Mouse (Mus musculus) CD4-positive helper T cell, adult 2 months (primary cell): ENCODE measurements around the gene Shbg.
A peak's percentile ranks its signal among the peaks of the same experiment; 100 is the strongest.
"Not testable (repeated sequence)": the region's sequence is repeated elsewhere in the genome, so short reads cannot be mapped to it uniquely, and the experiment has no call there.

Experiments
- DNase-seq: peaks from one replicate; pipeline ENCODE4 v3.0.0-alpha.2; 2012; ENCODE audit warnings: low read depth, missing footprints, low spot score

Gene Shbg

DNA sequence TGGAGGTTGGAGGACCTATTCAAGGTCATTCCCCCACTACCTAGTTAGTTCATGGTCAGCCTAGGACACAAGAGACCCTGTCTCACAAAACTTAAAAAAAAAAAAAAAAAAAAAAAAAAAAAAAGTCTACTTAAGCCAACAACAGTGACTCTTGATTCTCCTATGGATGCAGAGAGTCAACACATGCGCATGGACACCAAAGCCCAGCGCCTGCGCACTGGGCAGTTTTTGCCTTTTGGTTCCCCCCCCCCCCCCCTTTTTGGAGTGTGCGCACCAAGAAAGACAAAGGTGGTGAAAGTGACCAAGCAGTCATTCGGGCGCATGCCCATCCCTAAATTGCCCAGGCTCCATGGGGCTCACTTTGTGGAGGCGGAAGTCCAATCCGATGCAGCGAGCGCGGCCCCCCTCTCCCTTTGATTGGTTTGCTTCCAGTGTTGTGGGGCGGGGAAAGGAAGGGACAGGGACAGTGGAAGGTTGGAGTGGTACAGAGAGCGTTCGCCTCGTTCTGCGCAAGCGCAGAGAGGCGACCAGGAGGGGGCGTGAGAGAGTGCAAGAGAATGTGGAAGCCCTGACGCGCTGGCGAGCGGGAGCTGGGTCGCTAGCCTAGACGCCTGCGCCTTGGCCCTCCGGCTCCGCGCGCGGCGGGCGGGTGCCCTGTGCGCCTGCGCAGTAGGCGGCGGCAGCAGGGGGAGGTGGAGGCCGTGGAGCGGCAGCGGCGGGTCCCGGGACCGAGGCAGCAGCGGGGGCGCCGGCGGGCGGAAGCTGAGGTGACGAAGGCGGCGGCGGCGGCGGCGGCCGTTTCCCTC lies 14.8 kb upstream of the Shbg start, which contains the start of gene Fxr2:
Fxr2 (plus strand) TSS at position 707 of the 806 bp plus-strand sequence.
- peak; percentile 100 for DNase-seq

DNA sequence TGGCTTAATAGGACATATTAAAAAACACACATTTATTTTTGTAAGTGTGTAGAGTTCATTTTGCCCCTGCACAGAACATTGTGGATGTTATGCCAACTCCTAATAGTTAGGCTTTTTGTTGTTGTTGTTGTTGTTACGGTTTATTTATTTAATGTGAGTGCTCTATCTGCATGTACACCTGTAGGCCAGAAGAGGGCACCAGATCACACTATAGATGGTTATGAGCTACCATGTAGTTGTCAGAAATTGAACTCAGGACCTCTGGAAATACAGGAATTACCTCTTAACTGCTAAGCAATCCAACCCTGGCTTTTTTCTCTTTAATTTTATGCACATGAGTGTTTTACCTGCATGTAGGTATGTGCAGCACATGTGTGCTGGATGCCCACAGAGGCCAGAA lies 12.1 kb upstream of the Shbg start:
- peak; percentile 62 for DNase-seq

DNA sequence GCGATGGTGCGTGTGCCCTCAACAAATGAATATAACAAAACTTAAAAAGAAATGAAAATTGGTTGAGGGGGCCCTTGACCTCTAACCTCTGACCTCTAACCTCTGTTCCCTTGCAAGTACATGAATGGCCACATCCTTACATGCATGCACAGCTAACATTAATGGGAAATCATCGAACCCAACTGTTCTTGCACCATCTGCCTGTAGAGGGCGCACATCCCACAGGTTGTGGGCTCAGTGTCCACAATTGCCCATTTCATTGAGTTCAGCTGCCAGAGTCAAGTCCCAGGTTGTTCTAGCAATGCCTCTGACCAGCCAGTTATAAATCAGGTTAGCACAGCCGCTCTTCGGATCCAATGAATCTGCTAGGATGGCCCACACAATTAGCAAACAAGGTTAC lies 10.6 kb upstream of the Shbg start:
- DNase-seq = peak; percentile 81

DNA sequence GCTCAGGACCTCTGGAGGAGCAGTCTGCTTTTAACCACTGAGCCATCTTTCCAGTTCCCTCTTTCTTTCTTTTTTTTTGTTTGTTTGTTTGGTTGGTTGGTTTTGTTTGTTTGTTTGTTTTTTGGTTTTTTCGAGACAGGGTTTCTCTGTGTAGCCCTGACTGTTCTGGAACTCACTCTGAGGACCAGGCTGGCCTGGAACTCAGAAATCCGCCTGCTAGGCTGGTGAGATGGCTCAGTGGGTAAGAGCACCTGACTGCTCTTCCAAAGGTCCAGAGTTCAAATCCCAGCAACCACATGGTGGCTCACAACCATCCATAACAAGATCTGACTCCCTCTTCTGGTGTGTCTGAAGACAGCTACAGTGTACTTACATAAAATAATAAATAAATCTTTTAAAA lies 6.6 kb upstream of the Shbg start:
- DNase-seq = not testable (repeated sequence)

DNA sequence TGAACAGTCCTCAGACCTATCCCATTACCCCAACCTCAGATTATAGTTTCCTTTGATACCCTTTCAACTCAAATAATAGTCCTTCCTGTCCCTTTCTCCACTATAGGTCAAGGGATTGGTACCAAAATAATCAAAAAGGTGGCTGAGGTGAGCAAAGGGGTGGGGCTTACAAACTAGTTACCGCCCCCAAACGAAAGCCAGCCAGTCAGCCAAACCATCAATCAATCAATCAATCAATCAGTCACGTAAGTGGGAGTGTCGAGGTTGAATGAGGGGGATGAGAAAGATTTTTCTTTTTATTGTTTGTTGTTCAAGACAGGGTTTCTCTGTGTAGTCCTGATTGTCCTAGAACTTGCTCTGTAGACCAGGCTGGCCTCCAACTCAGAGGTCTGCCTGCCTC lies 5.3 kb upstream of the Shbg start:
- DNase-seq = no peak

DNA sequence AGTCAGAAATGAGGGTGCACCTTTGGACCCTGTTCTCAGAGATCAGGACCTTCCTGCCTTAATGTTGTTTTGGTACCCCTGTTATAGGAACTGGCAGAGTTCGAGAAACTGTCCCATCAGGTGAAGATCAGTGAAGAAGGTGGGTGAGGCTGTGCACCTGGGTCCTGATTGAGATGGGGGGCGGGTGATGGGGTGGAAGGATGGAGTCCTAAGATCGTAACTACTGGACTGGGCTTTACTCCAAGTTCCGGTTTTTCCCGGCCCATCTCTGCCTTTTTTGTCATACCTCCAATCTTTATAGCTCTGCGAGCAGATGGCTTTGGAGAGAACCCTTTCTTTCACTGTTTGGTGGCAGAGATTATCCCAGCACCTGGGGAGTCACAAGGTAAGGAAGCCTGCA lies 4.7 kb upstream of the Shbg start:
- DNase-seq = no peak

DNA sequence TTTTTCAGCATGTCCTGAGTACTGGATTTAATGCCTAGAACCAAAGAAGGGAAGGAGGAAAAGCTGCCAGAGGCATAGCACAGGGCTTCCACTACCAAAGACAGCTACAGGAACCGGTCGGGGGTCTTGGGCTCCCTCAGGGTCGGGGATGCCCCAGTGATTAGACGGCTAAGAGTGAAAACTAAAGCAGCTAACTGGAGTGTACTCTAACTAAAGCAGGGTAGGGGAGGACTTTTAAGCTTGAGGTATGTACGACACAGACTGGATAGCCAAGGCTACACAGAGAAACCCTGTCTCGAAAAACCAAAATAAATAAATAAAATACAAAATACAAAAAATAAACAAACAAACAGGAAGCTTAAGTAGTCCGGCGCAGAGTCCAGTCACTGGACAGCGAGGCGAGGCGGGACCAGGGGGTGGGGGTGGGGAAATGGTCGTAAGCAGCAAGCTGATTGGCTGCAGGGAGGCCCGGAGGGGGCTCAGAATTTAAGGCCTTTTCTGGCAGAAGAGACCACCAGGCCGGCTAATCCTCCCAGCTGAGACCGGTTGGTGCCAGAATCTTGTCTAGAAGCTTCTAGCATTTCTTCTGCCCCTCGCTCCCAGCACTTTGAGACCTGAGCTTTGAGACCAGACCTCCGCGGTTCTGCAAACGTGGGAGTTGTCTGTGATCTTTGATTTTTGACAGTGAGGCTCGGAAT lies 4.0 kb upstream of the Shbg start, which contains the start of gene Sat2:
Sat2 (plus strand) TSS at position 454 of the 698 bp plus-strand sequence.
- no peak for DNase-seq

DNA sequence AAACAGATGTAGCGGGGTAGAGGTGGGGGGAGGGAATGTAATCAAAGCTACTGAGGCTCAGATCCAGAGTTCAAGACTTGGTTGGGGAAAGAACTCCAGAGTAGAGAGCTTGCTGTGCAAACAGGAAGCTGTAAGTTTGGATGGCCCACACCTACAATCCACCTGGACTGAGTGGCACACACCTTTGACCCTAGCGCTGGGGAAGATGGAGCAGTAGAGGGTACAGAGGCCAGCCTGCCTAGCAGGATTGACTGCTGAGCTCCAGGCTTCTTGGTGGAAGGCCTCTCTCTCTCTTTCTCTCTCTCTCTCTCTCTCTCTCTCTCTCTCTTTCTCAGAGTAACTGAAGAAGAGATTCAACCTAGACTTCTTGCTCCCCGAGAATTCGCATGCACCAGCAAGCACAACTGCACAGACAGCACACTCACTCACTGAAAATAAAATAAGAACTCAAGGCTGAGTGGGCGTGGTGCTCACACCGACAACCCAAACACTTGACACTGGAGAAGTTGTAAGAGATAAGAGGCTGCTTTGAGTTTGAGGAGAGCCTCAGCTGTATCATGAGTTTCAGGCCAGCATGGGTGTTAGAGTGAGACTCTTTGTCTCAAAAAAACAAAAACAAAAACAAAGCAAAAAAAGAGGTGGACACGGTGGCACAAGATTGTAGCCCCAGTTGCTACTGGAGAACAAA lies 2.8 kb upstream of the Shbg start:
- DNase-seq = no peak

DNA sequence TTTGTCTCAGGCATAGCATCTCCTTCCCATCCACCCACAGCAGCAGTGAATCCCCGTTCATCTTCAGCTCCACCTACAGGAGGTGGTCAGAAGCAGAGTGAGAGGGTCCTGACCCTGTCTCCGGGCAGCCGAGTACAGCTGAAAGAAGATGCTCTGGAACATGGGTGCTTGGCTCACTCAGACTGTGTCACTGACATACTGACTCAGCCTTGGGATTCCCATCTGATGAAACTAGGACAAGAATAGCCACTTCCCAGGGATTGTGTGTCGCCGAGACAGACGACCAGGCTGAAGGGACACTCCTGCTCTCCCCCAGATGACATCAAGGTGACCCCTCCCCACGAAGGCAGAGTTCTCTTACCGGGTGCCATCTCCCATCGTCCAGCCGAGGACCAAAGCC lies 924 bp downstream of the Shbg start:
- DNase-seq = no peak

DNA sequence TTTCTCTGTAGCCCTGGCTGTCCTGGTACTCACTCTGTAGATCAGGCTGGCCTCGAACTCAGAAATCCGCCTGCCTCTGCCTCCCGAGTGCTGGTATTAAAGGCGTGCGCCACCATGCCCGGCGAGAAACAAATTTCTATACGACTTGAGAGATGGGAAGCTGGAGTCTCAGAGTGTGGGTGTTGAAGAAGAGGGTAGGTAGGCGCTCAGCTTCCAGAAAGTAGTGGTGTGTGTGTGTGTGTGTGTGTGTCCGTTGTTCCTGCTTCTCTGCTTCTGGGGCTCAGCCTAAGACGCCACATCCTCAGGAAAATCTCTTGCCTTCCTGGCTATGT lies 3.5 kb downstream of the Shbg start:
- not testable (repeated sequence) for DNase-seq

DNA sequence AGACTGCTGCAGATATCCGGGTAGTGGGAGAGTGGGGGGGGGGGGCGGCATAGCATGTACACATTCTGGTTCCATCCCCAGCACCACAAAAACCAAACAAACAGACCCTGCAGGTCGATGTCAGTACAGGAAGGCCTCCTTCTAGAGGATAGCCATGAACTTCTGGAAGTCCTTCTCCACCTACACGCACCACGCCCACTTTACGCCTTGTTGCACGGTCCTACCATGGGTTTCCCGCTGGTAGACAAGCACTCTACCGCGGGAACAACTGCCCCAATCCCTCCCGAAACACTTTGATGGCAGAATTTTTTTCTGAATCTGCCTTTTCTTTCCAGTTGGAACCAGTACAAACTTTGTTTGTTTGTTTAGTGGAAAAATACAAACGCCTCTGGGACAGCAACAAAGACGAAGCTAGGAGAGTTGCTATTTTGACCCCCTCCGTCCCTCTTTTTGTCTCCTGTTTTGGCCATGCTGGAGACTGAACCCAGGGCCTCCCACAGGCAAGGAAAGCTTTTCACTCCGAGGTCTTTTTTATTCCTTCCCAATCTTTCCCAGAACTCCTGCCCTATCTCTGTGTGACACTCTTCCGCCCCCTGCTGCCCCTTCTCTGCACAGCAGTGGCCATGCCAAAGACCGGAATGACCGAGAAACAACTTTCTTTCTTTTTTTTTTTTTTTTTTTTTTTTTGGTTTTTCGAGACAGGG lies 4.0 kb downstream of the Shbg start:
- peak; percentile 36 for DNase-seq

DNA sequence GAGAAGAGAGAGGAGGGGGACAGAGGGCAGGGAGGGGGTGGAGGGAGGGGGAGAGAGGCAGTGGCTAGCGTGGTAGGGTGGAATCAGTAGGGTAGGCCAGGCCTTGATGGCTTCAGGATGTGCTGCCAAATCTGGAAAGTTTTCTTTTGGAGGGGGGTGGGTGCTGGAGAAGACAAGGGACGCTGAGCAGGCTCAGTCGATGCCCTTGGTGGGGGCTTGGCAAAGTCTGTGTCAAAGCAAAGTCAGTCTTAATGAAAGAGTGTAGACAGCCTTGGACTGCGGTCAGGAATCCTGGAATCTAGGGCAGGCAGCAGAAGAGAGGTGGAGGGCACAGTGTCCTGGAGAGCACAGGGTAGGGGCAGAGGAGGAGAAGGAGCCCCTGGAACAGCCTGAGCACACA lies 6.8 kb downstream of the Shbg start:
- DNase-seq = no peak

DNA sequence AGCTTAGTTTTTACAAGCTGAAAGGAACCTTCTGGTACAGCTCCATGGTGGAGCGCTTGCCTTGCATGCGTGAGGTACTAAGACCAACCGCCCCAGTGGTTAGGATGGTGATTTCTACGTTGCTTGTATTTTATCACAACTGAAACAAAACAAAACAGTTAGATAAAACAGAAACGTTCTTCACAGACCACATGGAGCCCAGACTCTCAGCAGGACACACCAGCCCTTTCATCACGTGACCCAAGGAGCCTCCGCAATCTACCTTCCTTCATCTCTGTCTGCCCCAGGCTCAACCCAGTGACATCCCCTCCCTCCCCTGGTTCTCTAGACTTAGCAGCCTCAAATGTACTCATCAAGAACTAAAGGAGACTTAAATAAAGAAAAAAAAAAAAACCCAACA lies 8.3 kb downstream of the Shbg start:
- DNase-seq = no peak

DNA sequence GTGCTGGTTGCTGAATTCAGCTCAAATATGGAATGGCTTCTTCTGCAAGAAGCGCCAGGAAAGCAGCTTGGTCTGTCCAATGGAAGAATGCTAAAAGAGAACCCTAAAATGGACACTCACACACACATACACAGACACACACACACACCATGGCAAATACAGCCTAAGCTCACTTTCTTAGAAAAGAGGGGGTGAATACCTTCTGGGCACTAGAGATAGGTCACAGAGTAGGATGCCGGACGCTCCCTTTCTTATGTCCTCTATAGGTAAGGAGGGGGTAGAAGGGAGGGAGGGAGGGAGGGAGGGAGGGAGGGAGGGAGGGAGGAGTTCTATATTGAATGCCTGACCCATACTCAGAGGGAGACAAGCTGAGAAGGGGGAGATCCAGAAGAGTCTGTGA lies 9.2 kb downstream of the Shbg start:
- DNase-seq = no peak

DNA sequence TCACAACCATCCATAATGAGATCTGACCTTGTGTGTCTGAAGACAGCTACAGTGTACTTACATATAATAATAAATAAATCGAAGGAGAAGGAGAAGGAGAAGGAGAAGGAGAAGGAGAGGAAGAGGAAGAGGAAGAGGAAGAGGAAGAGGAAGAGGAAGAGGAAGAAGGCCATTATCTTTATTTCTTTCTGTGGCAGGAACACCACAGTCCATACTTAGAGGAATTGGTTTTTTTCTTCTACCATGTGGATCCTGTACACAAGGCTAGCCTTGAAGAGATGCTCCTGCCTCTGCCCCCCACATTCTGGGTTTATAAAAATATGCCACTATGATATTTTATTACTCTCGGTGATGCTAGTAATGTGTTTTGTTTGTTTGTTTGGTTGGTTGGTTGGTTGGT lies 10.9 kb downstream of the Shbg start:
- no peak for DNase-seq

DNA sequence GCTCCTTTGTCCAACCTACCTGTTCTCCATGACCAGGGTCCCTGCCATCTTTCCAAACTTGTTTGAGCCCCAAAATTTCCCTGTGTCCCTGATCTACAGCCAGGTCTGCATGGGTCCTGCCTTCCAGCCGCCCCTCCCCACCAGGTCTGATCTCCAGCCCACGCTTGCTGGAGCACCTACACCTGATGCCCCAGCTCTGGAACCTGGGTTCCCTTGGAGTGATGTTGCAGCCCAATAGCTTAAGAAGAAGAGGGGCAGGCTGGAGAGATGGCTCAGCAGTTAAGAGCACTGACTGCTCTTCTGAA lies 11.3 kb downstream of the Shbg start:
- no peak for DNase-seq

DNA sequence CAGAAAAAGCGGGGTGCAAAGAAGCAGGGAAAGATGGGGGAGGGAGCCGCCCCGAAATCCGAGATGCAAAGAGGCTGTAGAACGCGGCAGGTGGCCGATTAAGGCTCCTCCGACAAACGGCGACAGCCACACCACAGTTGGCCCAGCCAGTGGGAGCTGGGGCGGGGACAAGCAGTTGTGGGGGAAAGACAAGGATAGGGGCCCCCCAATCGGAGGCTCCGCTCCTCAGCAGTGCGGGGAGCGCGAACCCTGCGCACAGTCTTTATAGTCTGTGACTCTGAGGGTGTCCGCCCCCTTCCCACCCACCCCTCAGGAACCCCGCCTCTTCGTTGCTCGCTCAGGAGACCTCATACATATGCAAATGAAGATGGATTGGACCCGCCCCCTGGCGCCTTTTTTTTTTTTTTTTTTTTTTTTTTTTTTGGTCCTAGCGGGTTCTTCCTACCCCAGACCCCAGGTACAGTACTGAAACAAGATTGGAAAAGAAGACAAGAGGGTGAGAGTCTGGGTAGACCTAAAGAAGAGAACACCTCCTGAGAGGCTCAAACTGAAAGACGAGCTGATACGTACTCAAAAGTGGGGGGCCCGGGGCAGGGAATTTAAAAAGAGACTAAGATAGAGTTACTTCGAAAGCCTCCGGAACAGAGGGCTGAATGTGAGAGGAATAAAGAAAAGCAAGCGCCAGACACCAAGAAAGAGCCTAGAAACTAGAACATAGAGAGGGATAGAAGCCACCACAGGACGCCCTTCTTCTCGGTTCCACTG lies 11.8 kb downstream of the Shbg start, which contains the start of gene Atp1b2:
Atp1b2 (minus strand) TSS at position 217 of the 765 bp plus-strand sequence.
- peak; percentile 82 for DNase-seq

DNA sequence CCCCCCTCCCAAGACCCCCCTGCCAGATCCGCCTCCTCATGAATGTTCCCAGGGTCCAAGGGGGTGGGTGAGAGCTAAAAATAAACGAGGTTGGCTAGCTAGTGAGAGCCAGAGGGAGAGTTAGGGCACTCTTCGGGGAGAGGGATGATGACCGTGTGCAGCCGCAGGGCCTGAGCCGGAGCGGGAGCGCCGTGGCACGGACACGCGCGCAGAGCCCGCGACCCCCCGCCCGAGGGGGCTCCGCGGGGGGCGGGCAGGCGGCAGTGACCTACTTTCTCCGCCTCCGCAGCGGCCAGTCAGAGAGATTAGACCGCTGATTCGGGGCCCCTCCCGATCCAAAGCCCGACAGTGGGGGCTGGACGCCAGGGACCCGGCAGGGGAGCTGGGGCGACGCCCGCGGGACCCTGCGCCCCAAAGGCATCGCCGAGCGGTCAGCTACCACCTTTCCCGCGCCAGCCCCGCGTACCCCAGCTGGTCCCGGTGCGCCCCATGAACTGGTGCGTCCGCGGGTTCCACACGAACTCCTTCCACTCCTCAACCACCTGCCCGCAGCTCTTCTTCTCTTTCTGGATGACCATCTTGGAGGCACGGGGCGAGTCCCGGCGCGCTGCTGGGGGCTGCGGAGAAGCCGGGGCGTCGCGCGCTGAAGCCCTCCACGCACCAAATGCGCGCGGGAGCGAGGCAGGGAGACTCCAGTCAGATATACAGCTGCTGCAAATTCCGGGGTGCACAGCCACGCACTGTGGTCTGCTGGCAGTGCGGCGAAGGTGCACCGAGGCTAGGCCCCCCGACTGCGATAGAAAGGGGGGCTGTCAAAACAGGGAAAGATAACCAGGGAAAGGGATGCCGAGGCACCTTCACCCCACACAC lies 12.7 kb downstream of the Shbg start:
- DNase-seq = peak; percentile 26

DNA sequence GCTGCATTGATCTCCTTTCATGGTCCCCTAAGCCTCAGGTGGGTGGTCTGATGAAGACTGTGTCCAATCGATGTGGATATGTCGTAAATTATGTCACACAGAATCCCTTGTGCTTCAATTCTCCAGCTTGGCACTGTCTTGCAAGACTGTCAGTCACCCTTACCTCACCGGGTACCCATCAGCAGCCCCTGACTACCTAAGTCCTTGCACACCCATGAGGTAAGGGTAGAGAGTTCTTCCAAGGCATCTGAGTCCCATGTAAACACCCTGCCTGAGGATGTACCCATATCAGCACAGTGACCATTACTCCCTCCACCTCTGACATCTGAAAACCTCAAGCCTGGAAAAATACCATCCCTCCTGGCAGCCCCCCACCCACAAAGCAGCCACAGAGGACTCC lies 13.4 kb downstream of the Shbg start:
- DNase-seq = no peak

DNA sequence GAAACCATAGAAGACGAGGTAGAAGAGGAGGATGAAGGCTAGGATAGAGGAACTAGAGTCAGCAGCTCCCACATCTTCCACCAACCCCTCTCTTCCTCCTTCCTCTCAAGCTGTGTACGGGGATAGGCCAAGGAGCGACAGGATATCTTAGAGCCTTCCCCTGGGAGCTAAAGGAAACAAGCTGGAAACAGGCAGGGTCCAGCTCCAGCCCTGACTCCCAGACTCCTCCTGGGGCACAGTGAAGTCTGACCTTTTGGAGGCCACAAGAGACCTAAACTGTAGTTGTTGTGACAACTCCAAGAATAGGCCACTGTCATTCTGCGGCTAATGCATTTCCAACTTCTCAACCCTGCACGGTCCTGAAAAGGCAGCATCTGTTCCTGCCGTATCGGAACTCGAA lies 14.2 kb downstream of the Shbg start:
- DNase-seq = no peak
